Mouse (Mus musculus) cerebellum, adult 2 months (tissue): ENCODE measurements at regions not wholly inside any gene's neighbourhood (a gene's known extent, or its start where the extent isn't known, plus 50 kb on each side); places are given as distances from the start of the nearest gene placed in this dataset.

Experiments
- CTCF ChIP-seq: fragments of 200-500 bp; IDR thresholded peaks from 2 replicates; pipeline ENCODE4 v1.5.1; 2011; ENCODE audit warnings: low read depth, mild to moderate bottlenecking, control low read depth, low read length, moderate library complexity, borderline replicate concordance; ENCODE audit not compliant: insufficient read depth
- POLR2A ChIP-seq: fragments of 200-500 bp; IDR thresholded peaks from 2 replicates; pipeline ENCODE4 v1.6.1; 2011; ENCODE audit warnings: low read length, control low read depth, borderline replicate concordance; ENCODE audit not compliant: insufficient read depth

DNA sequence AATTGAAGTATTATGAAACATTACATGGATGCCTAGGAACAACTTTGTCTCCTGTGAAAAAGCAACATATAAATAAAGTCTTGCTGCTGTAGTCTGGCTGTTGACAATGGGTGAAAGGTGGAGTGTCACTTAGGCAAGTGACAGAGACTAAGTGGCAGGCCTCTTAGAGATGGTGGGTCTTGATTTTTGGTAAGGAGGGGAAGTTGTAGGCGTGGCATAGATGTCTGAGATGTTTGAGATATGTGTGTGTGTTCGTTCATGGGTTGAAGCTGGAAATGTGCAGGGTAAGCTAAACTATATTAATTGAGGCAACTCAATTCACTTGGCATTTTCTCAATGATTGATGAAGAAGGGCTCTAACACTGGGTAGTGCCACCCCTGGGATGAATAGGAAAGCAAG, 90.7 kb upstream of the Rasgrp1 start:
- TF ChIP-seq CTCF (no peak), POLR2A (no peak)
